Comparison of ENCODE assay signal across 9 mouse cellular contexts in the genomic region with DNA sequence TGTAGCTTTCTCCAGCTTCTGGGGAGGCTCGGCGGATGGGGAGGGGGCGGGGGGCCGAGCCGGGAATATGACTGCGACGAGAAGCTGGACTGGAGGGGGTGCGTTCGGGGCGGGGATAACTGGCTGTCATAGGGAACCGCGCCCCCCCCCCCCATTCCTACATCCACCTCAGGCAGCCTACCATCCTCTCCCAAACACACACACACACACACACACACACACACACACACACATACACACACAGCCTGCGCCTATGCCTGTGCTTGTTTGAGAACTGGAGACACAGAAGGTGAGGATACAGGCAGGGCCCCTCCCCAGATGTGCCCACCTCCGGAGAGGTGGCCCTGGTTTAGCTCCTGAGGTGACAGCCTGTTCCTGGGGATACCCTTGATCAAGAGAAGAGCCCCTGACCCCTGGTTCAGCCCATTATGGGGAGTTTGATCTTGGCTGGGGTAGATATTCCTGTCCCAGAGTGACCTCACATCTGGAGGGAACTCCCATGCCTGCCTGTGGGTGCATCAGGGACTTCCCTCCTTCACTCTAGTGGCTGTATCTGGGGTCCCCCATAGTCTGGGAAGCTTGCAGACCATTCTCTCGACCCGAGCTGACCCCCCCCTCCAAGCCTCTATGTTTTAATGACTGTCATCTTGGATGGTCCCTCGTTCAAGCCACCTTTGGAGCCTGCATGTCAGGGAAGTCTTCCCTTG. TPM values are rescaled to one million over a fixed set of nuclear protein-coding genes. Genes with fewer than 3 reads are reported as not detected.
DNase-seq lines count a peak whose midpoint lies in the region; ATAC-seq and TF ChIP-seq lines count a peak whose summit lies in the region.
"Had no signal": no experiment of that assay in that cellular context is flagged by ENCODE, and none has a peak within 500 bp of the region (broad histone marks: within the 10 kb centered on the region; RNA-seq: fewer than 3 reads in every experiment).

No protein-coding gene starts in this region.

- no peak overlapping the region for H3K27ac ChIP-seq in heart, embryonic 14.5 days (replicated peaks in 1 of 2; ENCODE audit: control insufficient read depth in 1 of 2, insufficient read depth in 1 of 2, low read depth in 2 of 2, low read length in 2 of 2)
- peak overlapping the region; percentile 91 for H3K27ac ChIP-seq in hindbrain, embryonic 12.5 days
- H3K27ac ChIP-seq in midbrain, embryonic 14.5 days (replicated peaks; ENCODE audit: low read depth, low read length) = peak overlapping the region; percentile 92

- H3K9ac ChIP-seq in heart, embryonic 14.5 days (ENCODE audit: low read length) = peak overlapping the region; percentile 65
- H3K9ac ChIP-seq in hindbrain, embryonic 12.5 days = peak overlapping the region; percentile 97
- H3K9ac ChIP-seq in midbrain, embryonic 14.5 days (replicated peaks; ENCODE audit: low read length) = peak overlapping the region; percentile 92

- 11% methylated on average over 11 of the region's 17 CpGs for WGBS in heart, embryonic 14.5 days
- 10% methylated on average over 12 of the region's 17 CpGs for WGBS in hindbrain, embryonic 12.5 days
- WGBS in midbrain, embryonic 14.5 days = 7% methylated on average over 16 of the region's 17 CpGs

- H3K4me3 ChIP-seq in heart, embryonic 14.5 days (ENCODE audit: control insufficient read depth in 1 of 2, insufficient read depth in 1 of 2, low read depth in 1 of 2, low read length in 2 of 2) = peak overlapping the region; percentile 41 to 55
- H3K4me3 ChIP-seq in hindbrain, embryonic 12.5 days = peak overlapping the region; percentile 80
- H3K4me3 ChIP-seq in midbrain, embryonic 14.5 days (replicated peaks; ENCODE audit: low read depth, low read length) = peak overlapping the region; percentile 83

- H3K36me3 ChIP-seq in heart, embryonic 14.5 days (ENCODE audit: control insufficient read depth, insufficient read depth, low read length) = no peaks in the 10 kb centered on the region
- H3K36me3 ChIP-seq in hindbrain, embryonic 12.5 days = peaks cover 5% of the 10 kb centered on the region; the same call in 1 of the 2 replicates
- H3K36me3 ChIP-seq in midbrain, embryonic 14.5 days (ENCODE audit: control insufficient read depth, insufficient read depth, low read length) = peaks cover 18% of the 10 kb centered on the region; the same call in 1 of the 2 replicates

- no peak for ATAC-seq in heart, embryonic 14.5 days (ENCODE audit: insufficient number of reproducible peaks, insufficient read depth, low FRiP score, low read depth)
- peak; percentile 26 for ATAC-seq in hindbrain, embryonic 12.5 days (ENCODE audit: low FRiP score)
- peak; percentile 25 for ATAC-seq in midbrain, embryonic 14.5 days (ENCODE audit: low FRiP score, low TSS enrichment)

- no peak for DNase-seq in heart, postnatal 36 days
- peak; percentile 66 for DNase-seq in brain, embryonic 14.5 days (ENCODE audit: low read depth)
- DNase-seq in midbrain, embryonic 14.5 days = no peak
- no peak for DNase-seq in embryo, embryonic 10 days (ENCODE audit: low spot score)
- no peak for DNase-seq in left cerebral cortex, postnatal 4 days
- DNase-seq in retina, postnatal 1 day = no peak

- intact Hi-C loops in heart, postnatal 36 days (cut with DNase I) = no loop called here
- intact Hi-C loops in left cerebral cortex, postnatal 4 days (cut with DNase I) = no loop called here

- TF ChIP-seq POLR2A in brain, embryonic 14.5 days (IDR thresholded peaks at IDR 0.05; ENCODE audit: borderline replicate concordance, extremely low read depth, insufficient read depth, insufficient read length, poor library complexity, severe bottlenecking) = no peak

- TF ChIP-seq CTCF in brain, embryonic 14.5 days (IDR thresholded peaks at IDR 0.05; ENCODE audit: borderline replicate concordance, extremely low read depth, insufficient read depth, insufficient read length) = no peak

- 0 out of 2 replicates have a peak, but pooled peaks cover 3% of the 10 kb centered on the region for H3K9me3 ChIP-seq in heart, embryonic 14.5 days (ENCODE audit: control insufficient read depth, low read length)
- no peaks in the 10 kb centered on the region; the same call in 1 of the 2 replicates for H3K9me3 ChIP-seq in hindbrain, embryonic 12.5 days (replicated peaks)
- no peaks in the 10 kb centered on the region for H3K9me3 ChIP-seq in midbrain, embryonic 14.5 days (ENCODE audit: control insufficient read depth, low read length)

- H3K4me2 ChIP-seq in heart, embryonic 14.5 days (ENCODE audit: low read length) = peak overlapping the region; percentile 95
- peak overlapping the region; percentile 90 for H3K4me2 ChIP-seq in hindbrain, embryonic 12.5 days (replicated peaks)
- peak overlapping the region; percentile 82 for H3K4me2 ChIP-seq in midbrain, embryonic 14.5 days (ENCODE audit: low read length)

- peaks cover 3 to 4% of the 10 kb centered on the region in 2 experiments; a peak in 2 of 4 replicates for H3K4me1 ChIP-seq in heart, embryonic 14.5 days (ENCODE audit: control insufficient read depth in 2 of 2, insufficient read depth in 2 of 2, low read length in 2 of 2)
- peaks cover 56% of the 10 kb centered on the region for H3K4me1 ChIP-seq in hindbrain, embryonic 12.5 days
- H3K4me1 ChIP-seq in midbrain, embryonic 14.5 days (ENCODE audit: control insufficient read depth, insufficient read depth, low read length) = peaks cover 55% of the 10 kb centered on the region

- peaks cover 74% of the 10 kb centered on the region for H3K27me3 ChIP-seq in heart, embryonic 14.5 days (ENCODE audit: control insufficient read depth, insufficient read depth, low read length)
- H3K27me3 ChIP-seq in hindbrain, embryonic 12.5 days = peaks cover 21% of the 10 kb centered on the region
- H3K27me3 ChIP-seq in midbrain, embryonic 14.5 days (ENCODE audit: control insufficient read depth, insufficient read depth, low read length) = no peaks in the 10 kb centered on the region

RNA-seq across cellular contexts. Expression of a gene that starts 0.9 kb away (rescaled TPM):
- polyA plus RNA-seq in heart, embryonic 14.5 days (2014; fragmentation: Nextera tagmentation; extraction: Ambion mirVana) = 1.1 and 1.2 TPM in 2 replicates
- total RNA-seq in heart, postnatal 36 days (2021) = under 1 TPM; 0.22 to 0.35 TPM
- 81.2 and 114 TPM in 2 replicates for polyA plus RNA-seq in brain, embryonic 14.5 days (2012; rRNA removed)
- polyA plus RNA-seq in hindbrain, embryonic 12.5 days (2016; fragmentation: Nextera tagmentation; extraction: Ambion mirVana) = 48.6 and 61.6 TPM in 2 replicates
- 51.9 and 53.5 TPM in 2 replicates for polyA plus RNA-seq in midbrain, embryonic 14.5 days (2014; fragmentation: Nextera tagmentation; extraction: Ambion mirVana)
- total RNA-seq in left cerebral cortex, postnatal 4 days (2021) = 100 to 1,000 TPM; 101 to 102 TPM

RNA-seq across cellular contexts. Expression of a gene that starts 19.7 kb away (rescaled TPM):
- polyA plus RNA-seq in heart, embryonic 14.5 days (2014; fragmentation: Nextera tagmentation; extraction: Ambion mirVana) = 94.4 and 98.7 TPM in 2 replicates
- 1 to 10 TPM; 2.1 to 2.2 TPM for total RNA-seq in heart, postnatal 36 days (2021)
- 83.0 and 118 TPM in 2 replicates for polyA plus RNA-seq in brain, embryonic 14.5 days (2012; rRNA removed)
- 177 and 185 TPM in 2 replicates for polyA plus RNA-seq in hindbrain, embryonic 12.5 days (2016; fragmentation: Nextera tagmentation; extraction: Ambion mirVana)
- polyA plus RNA-seq in midbrain, embryonic 14.5 days (2014; fragmentation: Nextera tagmentation; extraction: Ambion mirVana) = 42.2 and 64.0 TPM in 2 replicates
- 10 to 100 TPM; 22.0 to 26.1 TPM for total RNA-seq in left cerebral cortex, postnatal 4 days (2021)

RNA-seq across cellular contexts. Expression of a gene that starts 30.8 kb away (rescaled TPM):
- 24.7 and 27.4 TPM in 2 replicates for polyA plus RNA-seq in heart, embryonic 14.5 days (2014; fragmentation: Nextera tagmentation; extraction: Ambion mirVana)
- total RNA-seq in heart, postnatal 36 days (2021) = 10 to 100 TPM; 18.7 to 22.1 TPM
- 201 and 211 TPM in 2 replicates for polyA plus RNA-seq in brain, embryonic 14.5 days (2012; rRNA removed)
- polyA plus RNA-seq in hindbrain, embryonic 12.5 days (2016; fragmentation: Nextera tagmentation; extraction: Ambion mirVana) = 123 and 141 TPM in 2 replicates
- polyA plus RNA-seq in midbrain, embryonic 14.5 days (2014; fragmentation: Nextera tagmentation; extraction: Ambion mirVana) = 127 and 136 TPM in 2 replicates
- 100 to 1,000 TPM; 134 to 148 TPM for total RNA-seq in left cerebral cortex, postnatal 4 days (2021)

RNA-seq across cellular contexts. Expression of a gene that starts 34.2 kb away (rescaled TPM):
- not detected in 2 replicates for polyA plus RNA-seq in heart, embryonic 14.5 days (2014; fragmentation: Nextera tagmentation; extraction: Ambion mirVana)
- total RNA-seq in heart, postnatal 36 days (2021) = 1 to 10 TPM; 1.8 to 2.4 TPM
- polyA plus RNA-seq in brain, embryonic 14.5 days (2012; rRNA removed) = 0.86 TPM in 1 of 2 replicates, not detected in the other
- not detected in 2 replicates for polyA plus RNA-seq in hindbrain, embryonic 12.5 days (2016; fragmentation: Nextera tagmentation; extraction: Ambion mirVana)
- not detected in 2 replicates for polyA plus RNA-seq in midbrain, embryonic 14.5 days (2014; fragmentation: Nextera tagmentation; extraction: Ambion mirVana)
- not detected for total RNA-seq in left cerebral cortex, postnatal 4 days (2021)
- polyA plus RNA-seq: Patski had no signal

RNA-seq across cellular contexts. Expression of a gene that starts 46.2 kb away (rescaled TPM):
- 0.80 and 1.1 TPM in 2 replicates for polyA plus RNA-seq in heart, embryonic 14.5 days (2014; fragmentation: Nextera tagmentation; extraction: Ambion mirVana)
- total RNA-seq in heart, postnatal 36 days (2021) = 10 to 100 TPM; 61.0 to 62.5 TPM
- 3.4 and 4.5 TPM in 2 replicates for polyA plus RNA-seq in brain, embryonic 14.5 days (2012; rRNA removed)
- 0.69 and 0.92 TPM in 2 replicates for polyA plus RNA-seq in hindbrain, embryonic 12.5 days (2016; fragmentation: Nextera tagmentation; extraction: Ambion mirVana)
- 0.92 and 1.7 TPM in 2 replicates for polyA plus RNA-seq in midbrain, embryonic 14.5 days (2014; fragmentation: Nextera tagmentation; extraction: Ambion mirVana)
- 1 to 10 TPM; 6.7 to 6.8 TPM for total RNA-seq in left cerebral cortex, postnatal 4 days (2021)

Comparison
In these comparisons a context has a peak if more than half of its experiments do, and no peak if none do; other contexts are left out.
1. H3K27ac ChIP-seq: peak in hindbrain, embryonic 12.5 days (single experiment) and midbrain, embryonic 14.5 days (single experiment); none in heart, embryonic 14.5 days (0 of 2).
2. RNA of a gene that starts 0.9 kb away (polyA plus RNA-seq): 81.2 to 114 TPM in brain, embryonic 14.5 days, 51.9 to 53.5 TPM in midbrain, embryonic 14.5 days and 48.6 to 61.6 TPM in hindbrain, embryonic 12.5 days; 1.1 to 1.2 TPM in heart, embryonic 14.5 days; every median in the first group is over 10 times any median in the second.
3. Peak in every context shown above with its lines, with median percentiles within 50 percentile points of each other: H3K4me2 ChIP-seq, H3K4me3 ChIP-seq and H3K9ac ChIP-seq.